Mouse (Mus musculus) lung, postnatal 0 days (tissue): Measurements from ENCODE around the gene Bcl2a1a.
"Not testable (repeated sequence)": the region's sequence is repeated elsewhere in the genome, so short reads cannot be mapped to it uniquely, and the experiment has no call there.

ENCODE experiments used
- CTCF ChIP-seq: IDR thresholded peaks from 2 replicates; pipeline ENCODE4 v1.5.1; 2016; ENCODE audit warnings: antibody characterized with exemption, mild to moderate bottlenecking
- EP300 ChIP-seq: IDR thresholded peaks from 2 replicates; pipeline ENCODE4 v1.6.1; 2016; ENCODE audit warnings: antibody characterized with exemption, mild to moderate bottlenecking, control low read depth

DNA sequence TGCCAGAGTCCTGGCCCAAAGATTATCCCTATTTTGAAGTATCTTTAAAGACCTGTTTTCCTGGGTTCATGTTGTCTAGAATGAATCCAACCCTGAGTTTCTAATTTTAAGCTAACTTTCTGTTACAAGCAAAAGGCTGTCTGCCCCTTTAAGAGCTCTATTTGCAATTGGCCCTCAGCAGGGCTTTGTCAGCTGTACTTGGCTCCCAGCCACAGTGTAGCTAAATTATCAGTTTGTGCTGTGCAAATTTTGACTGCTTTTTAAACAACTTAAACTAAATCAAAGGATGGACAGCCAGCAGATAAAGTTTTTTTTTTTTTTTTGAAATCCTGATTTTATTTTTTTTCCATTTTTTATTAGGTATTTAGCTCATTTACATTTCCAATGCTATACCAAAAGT, 44.8 kb downstream of the Bcl2a1a start:
- not testable (repeated sequence) for TF ChIP-seq EP300, CTCF
